Mouse (Mus musculus): ENCODE data around the gene Pax5. TPM values are rescaled to one million over a fixed set of nuclear protein-coding genes. Genes with fewer than 3 reads are reported as not detected.

The Pax5 gene
- polyA plus RNA-seq, 1 experiment from 2014 or later = 0.08 TPM

DNA sequence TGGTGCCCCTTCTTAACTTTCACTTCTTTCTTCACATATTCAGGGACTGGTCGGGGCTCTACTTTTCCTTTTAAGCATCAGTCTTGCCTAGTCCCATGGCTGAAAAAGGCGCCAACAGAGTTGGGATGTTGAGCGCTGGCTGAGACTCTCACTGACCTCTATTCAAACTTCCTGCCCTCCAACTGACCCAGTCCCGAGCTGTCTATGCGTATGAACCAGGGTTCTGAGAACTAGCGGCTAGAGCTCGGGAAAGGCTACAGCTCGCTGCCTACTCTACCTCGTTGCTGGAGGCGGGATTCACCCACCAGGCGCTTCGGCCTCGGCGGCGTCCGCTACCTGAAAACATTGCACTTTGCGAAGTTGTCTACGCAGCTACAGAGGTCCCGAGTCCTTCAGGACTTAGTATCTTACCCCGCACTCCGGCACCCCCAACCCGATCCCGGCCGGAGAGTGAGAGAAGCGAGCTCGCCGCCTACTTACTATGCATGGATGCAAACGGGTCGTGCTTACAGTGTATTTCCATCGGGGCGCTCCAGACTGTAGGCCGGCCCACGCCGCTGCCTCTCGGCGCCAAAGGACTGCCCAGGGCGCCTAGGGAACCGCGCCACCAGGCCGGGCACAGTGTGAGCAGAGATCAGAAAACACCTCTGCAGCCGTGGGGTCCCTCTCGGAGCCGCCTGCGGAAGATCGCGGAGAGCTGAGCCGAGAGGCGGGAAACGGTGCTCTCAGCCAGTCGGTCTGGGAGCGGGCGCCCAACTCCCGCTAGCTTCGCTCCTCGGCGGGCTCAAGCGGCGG, 7.2 kb downstream of the Pax5 start:
- H3K9ac ChIP-seq (ENCODE audit: low read depth, low read length) = no peak overlapping the region
- DNase-seq (ENCODE audit: low spot score) = no peak
- WGBS = under 1% methylated on average over 45 of the region's 58 CpGs
- no peak overlapping the region for H3K27ac ChIP-seq (replicated peaks; ENCODE audit: low read depth, low read length)
- no peaks in the 10 kb centered on the region for H3K9me3 ChIP-seq (ENCODE audit: control insufficient read depth, low read length)
- no peaks in the 10 kb centered on the region for H3K36me3 ChIP-seq (ENCODE audit: control insufficient read depth, insufficient read depth, low read length)
- peak overlapping the region; percentile 73 for H3K4me2 ChIP-seq (ENCODE audit: low read depth, low read length)
- no peak for ATAC-seq (ENCODE audit: low read depth)
- H3K4me3 ChIP-seq (ENCODE audit: low read depth, low read length) = peak overlapping the region; percentile 40
- peaks cover 8% of the 10 kb centered on the region; the same call in 1 of the 2 replicates for H3K4me1 ChIP-seq (ENCODE audit: control insufficient read depth, insufficient read depth, low read length)
- peaks cover 99% of the 10 kb centered on the region for H3K27me3 ChIP-seq (replicated peaks; ENCODE audit: control insufficient read depth, insufficient read depth, low read length)

DNA sequence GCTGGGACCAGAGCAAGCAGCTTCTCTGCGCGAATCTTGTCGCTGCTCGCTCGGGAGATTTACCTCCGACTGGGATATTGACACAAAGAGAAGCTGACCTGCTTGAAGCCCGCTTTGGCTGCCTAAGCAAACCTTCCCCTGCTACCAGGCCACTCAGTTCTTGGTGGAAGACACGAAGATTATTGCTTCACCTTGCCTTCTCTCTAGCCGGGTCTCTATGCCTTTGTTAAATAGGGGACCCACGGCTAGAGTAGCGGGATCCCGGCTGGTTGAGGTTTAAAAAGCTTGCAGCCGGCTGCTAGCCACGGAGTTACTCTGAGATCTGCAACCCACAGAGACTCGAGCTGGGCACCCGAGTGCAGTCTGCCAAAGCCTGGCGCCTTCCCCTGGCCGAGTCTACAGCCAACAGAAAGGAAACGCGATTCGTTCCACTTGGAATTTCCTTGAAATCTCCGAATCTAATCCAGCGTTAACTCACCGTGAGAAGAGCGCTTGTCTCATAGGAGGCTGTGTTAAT, 8.2 kb downstream of the Pax5 start:
- DNase-seq (ENCODE audit: low spot score) = peak; percentile 12
- Histone ChIP-seq H3K27me3 (replicated peaks; ENCODE audit: control insufficient read depth, insufficient read depth, low read length) (peaks cover 99% of the 10 kb centered on the region), H3K4me2 (ENCODE audit: low read depth, low read length) (no peak overlapping the region), H3K4me3 (ENCODE audit: low read depth, low read length) (no peak overlapping the region), H3K4me1 (ENCODE audit: control insufficient read depth, insufficient read depth, low read length) (peaks cover 8% of the 10 kb centered on the region; the same call in 1 of the 2 replicates), H3K36me3 (ENCODE audit: control insufficient read depth, insufficient read depth, low read length) (no peaks in the 10 kb centered on the region), H3K27ac (replicated peaks; ENCODE audit: low read depth, low read length) (no peak overlapping the region), H3K9ac (ENCODE audit: low read depth, low read length) (no peak overlapping the region), H3K9me3 (ENCODE audit: control insufficient read depth, low read length) (no peaks in the 10 kb centered on the region)
- WGBS = 1% methylated on average over 25 of the region's 25 CpGs
- ATAC-seq (ENCODE audit: low read depth) = no peak

DNA sequence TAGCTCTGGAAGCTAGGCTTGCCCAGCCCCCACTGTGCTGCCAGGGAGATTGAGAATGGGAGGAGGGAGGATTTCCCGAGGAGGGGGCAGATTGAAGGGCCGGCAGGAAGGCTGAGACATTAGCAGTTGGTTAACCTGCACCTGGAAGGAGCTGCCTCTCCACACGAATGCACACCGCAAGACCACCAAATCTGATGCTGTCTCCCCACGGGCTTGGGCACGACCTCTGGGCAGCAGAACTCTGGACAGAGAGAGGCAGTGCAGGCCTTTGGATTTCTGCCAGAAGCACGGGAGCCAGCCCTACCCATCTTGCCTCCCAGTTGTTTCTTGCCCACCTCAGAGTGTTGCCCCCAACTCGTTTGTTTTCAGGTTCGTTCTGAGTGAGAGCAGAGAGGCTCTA, 8.8 kb downstream of the Pax5 start:
- 0% methylated on average over 7 of the region's 9 CpGs for WGBS
- Histone ChIP-seq H3K4me3 (ENCODE audit: low read depth, low read length) (no peak overlapping the region), H3K9ac (ENCODE audit: low read depth, low read length) (no peak overlapping the region), H3K27me3 (replicated peaks; ENCODE audit: control insufficient read depth, insufficient read depth, low read length) (peaks cover 97% of the 10 kb centered on the region), H3K27ac (replicated peaks; ENCODE audit: low read depth, low read length) (no peak overlapping the region), H3K4me2 (ENCODE audit: low read depth, low read length) (no peak overlapping the region), H3K9me3 (ENCODE audit: control insufficient read depth, low read length) (no peaks in the 10 kb centered on the region), H3K4me1 (ENCODE audit: control insufficient read depth, insufficient read depth, low read length) (peaks cover 8% of the 10 kb centered on the region; the same call in 1 of the 2 replicates), H3K36me3 (ENCODE audit: control insufficient read depth, insufficient read depth, low read length) (no peaks in the 10 kb centered on the region)
- ATAC-seq (ENCODE audit: low read depth) (no peak), DNase-seq (ENCODE audit: low spot score) (no peak)

DNA sequence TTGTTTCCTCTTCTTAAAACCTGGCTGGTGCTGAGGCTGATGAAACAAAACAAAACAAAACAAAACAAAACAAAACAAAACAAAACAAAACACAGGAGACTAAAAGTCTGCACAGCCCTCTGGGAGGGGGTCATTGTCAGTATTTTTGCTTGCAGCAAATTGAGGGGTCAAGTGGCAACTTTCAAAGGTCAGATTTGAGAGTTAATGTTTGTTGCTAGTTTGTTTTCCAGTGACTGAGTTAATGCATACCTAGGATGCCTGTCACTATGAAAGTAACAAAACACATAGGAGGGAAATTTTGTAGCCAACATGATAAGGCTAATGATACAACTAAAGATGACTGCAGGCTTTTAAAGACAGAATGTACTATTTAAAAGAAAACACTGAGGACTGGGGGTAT, 13.6 kb downstream of the Pax5 start:
- H3K27me3 ChIP-seq (replicated peaks; ENCODE audit: control insufficient read depth, insufficient read depth, low read length) = peaks cover 62% of the 10 kb centered on the region
- H3K4me1 ChIP-seq (ENCODE audit: control insufficient read depth, insufficient read depth, low read length) = no peaks in the 10 kb centered on the region
- H3K9ac ChIP-seq (ENCODE audit: low read depth, low read length) = no peak overlapping the region
- H3K4me2 ChIP-seq (ENCODE audit: low read depth, low read length) = no peak overlapping the region
- ATAC-seq (ENCODE audit: low read depth) (no peak), DNase-seq (ENCODE audit: low spot score) (no peak)
- no peaks in the 10 kb centered on the region for H3K36me3 ChIP-seq (ENCODE audit: control insufficient read depth, insufficient read depth, low read length)
- no peak overlapping the region for H3K27ac ChIP-seq (replicated peaks; ENCODE audit: low read depth, low read length)
- H3K4me3 ChIP-seq (ENCODE audit: low read depth, low read length) = no peak overlapping the region
- H3K9me3 ChIP-seq (ENCODE audit: control insufficient read depth, low read length) = no peaks in the 10 kb centered on the region

DNA sequence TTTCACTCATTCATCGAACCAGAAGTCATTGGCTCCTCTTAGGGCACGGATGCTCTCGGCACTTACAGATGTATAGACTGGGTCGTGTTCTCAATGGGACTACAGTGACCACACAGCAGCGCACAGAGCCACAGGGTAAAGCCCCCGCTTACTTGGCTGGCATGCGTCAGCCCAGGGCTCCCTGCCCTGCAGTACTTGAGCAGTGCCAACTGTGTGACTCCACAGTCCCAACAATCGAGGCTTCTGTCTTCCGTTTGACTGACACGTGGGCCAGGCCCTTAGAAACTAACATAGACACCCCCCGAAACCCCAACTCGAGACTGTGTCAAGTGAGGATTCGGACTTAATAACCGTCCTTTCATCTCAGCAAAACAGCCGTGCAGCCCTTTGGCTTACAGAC, 15.9 kb downstream of the Pax5 start:
- no peak overlapping the region for H3K9ac ChIP-seq (ENCODE audit: low read depth, low read length)
- no peak overlapping the region for H3K4me3 ChIP-seq (ENCODE audit: low read depth, low read length)
- DNase-seq (ENCODE audit: low spot score) (no peak), ATAC-seq (ENCODE audit: low read depth) (no peak)
- H3K27me3 ChIP-seq (replicated peaks; ENCODE audit: control insufficient read depth, insufficient read depth, low read length) = peaks cover 39% of the 10 kb centered on the region
- no peaks in the 10 kb centered on the region for H3K9me3 ChIP-seq (ENCODE audit: control insufficient read depth, low read length)
- no peak overlapping the region for H3K4me2 ChIP-seq (ENCODE audit: low read depth, low read length)
- 60% methylated on average over 15 of the region's 15 CpGs for WGBS
- H3K27ac ChIP-seq (replicated peaks; ENCODE audit: low read depth, low read length) = no peak overlapping the region
- no peaks in the 10 kb centered on the region for H3K36me3 ChIP-seq (ENCODE audit: control insufficient read depth, insufficient read depth, low read length)
- H3K4me1 ChIP-seq (ENCODE audit: control insufficient read depth, insufficient read depth, low read length) = no peaks in the 10 kb centered on the region

DNA sequence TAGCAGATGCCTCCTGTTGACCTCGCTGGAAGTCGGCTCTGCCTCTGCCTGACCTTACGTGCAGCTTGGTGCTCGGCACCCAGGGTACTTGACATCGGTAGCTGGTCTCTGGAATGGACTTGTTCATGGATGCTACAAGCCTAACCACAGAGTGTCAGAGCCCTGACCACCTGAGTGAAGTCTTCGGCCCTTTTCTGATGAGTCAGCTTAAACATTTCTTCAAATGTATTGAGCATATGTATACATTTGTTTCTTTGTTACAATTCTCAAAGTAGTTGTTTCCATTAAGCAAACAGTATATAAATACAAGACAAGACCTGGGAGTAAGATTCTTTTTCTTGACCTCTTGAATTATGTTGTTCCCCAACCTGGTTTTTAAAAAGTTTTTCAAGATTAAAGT, 24.7 kb downstream of the Pax5 start:
- no peaks in the 10 kb centered on the region for H3K4me1 ChIP-seq (ENCODE audit: control insufficient read depth, insufficient read depth, low read length)
- no peak overlapping the region for H3K9ac ChIP-seq (ENCODE audit: low read depth, low read length)
- H3K36me3 ChIP-seq (ENCODE audit: control insufficient read depth, insufficient read depth, low read length) = no peaks in the 10 kb centered on the region
- no peaks in the 10 kb centered on the region for H3K9me3 ChIP-seq (ENCODE audit: control insufficient read depth, low read length)
- DNase-seq (ENCODE audit: low spot score) (no peak), ATAC-seq (ENCODE audit: low read depth) (no peak)
- H3K4me2 ChIP-seq (ENCODE audit: low read depth, low read length) = no peak overlapping the region
- H3K27ac ChIP-seq (replicated peaks; ENCODE audit: low read depth, low read length) = no peak overlapping the region
- 76% methylated on average over 6 of the region's 6 CpGs for WGBS
- H3K4me3 ChIP-seq (ENCODE audit: low read depth, low read length) = no peak overlapping the region
- no peaks in the 10 kb centered on the region for H3K27me3 ChIP-seq (replicated peaks; ENCODE audit: control insufficient read depth, insufficient read depth, low read length)

DNA sequence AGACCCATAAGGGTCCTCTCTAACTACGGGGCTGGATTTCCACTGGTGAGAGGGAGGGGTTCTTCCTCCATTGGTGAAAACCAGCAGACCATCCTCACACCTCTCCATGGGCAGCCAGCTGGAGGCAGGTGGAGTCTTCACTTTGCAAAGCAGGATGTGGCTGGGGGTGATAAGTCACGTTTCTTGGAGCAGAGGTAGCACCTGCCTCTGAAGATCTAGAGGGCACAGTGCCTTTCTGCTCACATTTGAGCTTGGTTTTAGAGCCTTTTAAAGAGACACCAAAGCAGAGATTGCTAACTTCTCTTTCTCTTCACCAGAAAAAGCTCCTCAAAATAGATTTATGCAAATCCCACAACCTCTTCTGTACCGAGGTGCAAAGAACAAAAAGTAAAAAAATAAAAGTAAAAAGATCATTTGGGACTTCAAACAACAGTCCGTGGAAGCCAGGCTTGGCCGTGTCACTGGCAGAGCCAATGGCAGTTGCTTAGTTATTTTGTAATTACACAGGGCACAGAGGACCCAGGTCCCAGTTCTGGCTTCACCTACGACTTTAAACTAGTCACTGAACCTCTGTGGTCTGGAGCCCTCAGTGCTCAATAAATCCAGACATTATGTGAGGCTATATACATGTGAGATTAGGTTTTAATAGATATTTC, 29.9 kb downstream of the Pax5 start:
- 67% methylated on average over 6 of the region's 6 CpGs for WGBS
- H3K9ac ChIP-seq (ENCODE audit: low read depth, low read length) = no peak overlapping the region

DNA sequence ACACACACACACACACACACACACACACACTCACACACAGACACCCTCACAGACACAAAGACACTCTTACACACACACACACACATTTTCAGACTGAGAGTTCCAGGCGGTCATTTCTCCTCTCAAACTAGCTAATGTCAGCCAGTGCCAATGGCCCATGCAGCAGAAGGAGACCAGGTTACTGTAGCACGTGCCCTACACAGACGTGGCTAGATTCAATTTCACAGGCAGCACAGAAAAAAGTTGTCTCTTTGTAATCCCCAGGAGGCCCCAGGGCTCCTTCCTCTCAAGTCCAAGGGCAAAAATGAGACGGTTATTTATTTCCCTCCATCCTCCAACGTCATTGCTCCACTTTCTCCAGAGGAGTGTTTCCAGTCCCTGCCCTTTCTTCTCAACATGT, 31.6 kb downstream of the Pax5 start:
- DNase-seq (ENCODE audit: low spot score) (no peak), ATAC-seq (ENCODE audit: low read depth) (no peak)
- no peak overlapping the region for H3K9ac ChIP-seq (ENCODE audit: low read depth, low read length)
- no peaks in the 10 kb centered on the region for H3K4me1 ChIP-seq (ENCODE audit: control insufficient read depth, insufficient read depth, low read length)
- H3K4me2 ChIP-seq (ENCODE audit: low read depth, low read length) = no peak overlapping the region
- no peak overlapping the region for H3K4me3 ChIP-seq (ENCODE audit: low read depth, low read length)
- WGBS = 28% methylated on average over 5 of the region's 5 CpGs
- no peak overlapping the region for H3K27ac ChIP-seq (replicated peaks; ENCODE audit: low read depth, low read length)
- no peaks in the 10 kb centered on the region for H3K9me3 ChIP-seq (ENCODE audit: control insufficient read depth, low read length)
- no peaks in the 10 kb centered on the region for H3K36me3 ChIP-seq (ENCODE audit: control insufficient read depth, insufficient read depth, low read length)
- H3K27me3 ChIP-seq (replicated peaks; ENCODE audit: control insufficient read depth, insufficient read depth, low read length) = no peaks in the 10 kb centered on the region

More for the DNA sequence above, 29.9 kb downstream of the Pax5 start:
- no peaks in the 10 kb centered on the region for H3K27me3 ChIP-seq (replicated peaks; ENCODE audit: control insufficient read depth, insufficient read depth, low read length)
- H3K4me2 ChIP-seq (ENCODE audit: low read depth, low read length) = no peak overlapping the region
- H3K27ac ChIP-seq (replicated peaks; ENCODE audit: low read depth, low read length) = no peak overlapping the region
- no peak overlapping the region for H3K4me3 ChIP-seq (ENCODE audit: low read depth, low read length)
- ATAC-seq (ENCODE audit: low read depth) = no peak
- no peaks in the 10 kb centered on the region for H3K36me3 ChIP-seq (ENCODE audit: control insufficient read depth, insufficient read depth, low read length)
- DNase-seq (ENCODE audit: low spot score) = no peak
- no peaks in the 10 kb centered on the region for H3K4me1 ChIP-seq (ENCODE audit: control insufficient read depth, insufficient read depth, low read length)
- no peaks in the 10 kb centered on the region for H3K9me3 ChIP-seq (ENCODE audit: control insufficient read depth, low read length)
